In the genomic region with DNA sequence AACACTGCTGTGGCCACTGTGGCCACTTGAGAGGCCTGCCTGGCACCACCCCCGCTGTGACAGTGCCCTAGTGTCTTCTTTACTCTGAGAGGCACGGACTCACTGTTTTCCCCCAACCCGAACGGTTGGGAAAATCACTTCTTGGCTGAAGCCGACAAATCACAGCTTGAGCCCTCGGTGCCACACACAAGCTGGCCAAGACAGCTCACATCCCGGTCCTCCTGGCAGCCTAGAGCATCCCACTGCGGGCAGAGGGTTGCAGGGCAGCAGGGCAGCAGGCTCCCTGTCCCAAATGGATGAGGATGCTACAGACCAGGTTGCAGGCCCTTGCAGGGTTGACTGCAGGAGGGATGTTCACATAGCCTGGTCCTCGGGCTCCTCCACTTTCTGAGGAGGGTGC, we compare ENCODE assay signal across 18 mouse cellular contexts. TPM values are rescaled to one million over a fixed set of nuclear protein-coding genes. Genes with fewer than 3 reads are reported as not detected.
DNase-seq lines count a peak whose midpoint lies in the region; TF ChIP-seq lines count a peak whose summit lies in the region.
"Had no signal": no experiment of that assay in that cellular context is flagged by ENCODE, and none has a peak within 500 bp of the region (broad histone marks: within the 10 kb centered on the region; RNA-seq: fewer than 3 reads in every experiment).

No protein-coding gene starts in this region.

- DNase-seq in left cerebral cortex, postnatal 4 days: peak; percentile 58
- no peak for DNase-seq in left cerebral cortex, adult 2 months (ENCODE audit: extremely low spot score in 1 of 2, low spot score in 2 of 2)
- peak; percentile 85 to 91 for DNase-seq in cerebellum, adult 18-20 months
- DNase-seq in cerebellum, adult 9-11 months: peak; percentile 92
- DNase-seq in cerebellum, postnatal 36 days: peak; percentile 84 to 86
- DNase-seq in gastrocnemius, adult 2 months: no peak
- no peak for DNase-seq in kidney, adult 8-10 months
- no peak for DNase-seq in spleen, postnatal 14 days (ENCODE audit: low spot score in 2 of 2)
- DNase-seq: adrenal gland, adult 2 months; adrenal gland, postnatal 25 days; gastrocnemius, postnatal 14 days; heart, adult 2 months; heart, postnatal 14 days had no signal

- no peak overlapping the region for H3K27ac ChIP-seq in left cerebral cortex, adult 2 months
- H3K27ac ChIP-seq in gastrocnemius, adult 2 months: no peak overlapping the region
- H3K27ac ChIP-seq: embryonic facial prominence, embryonic 12.5 days; heart, adult 2 months; heart, embryonic 15.5 days; hindbrain, embryonic 14.5 days had no signal

- H3K4me3 ChIP-seq in left cerebral cortex, adult 2 months: no peak overlapping the region
- no peak overlapping the region for H3K4me3 ChIP-seq in gastrocnemius, adult 2 months
- H3K4me3 ChIP-seq: embryonic facial prominence, embryonic 12.5 days; heart, adult 2 months; heart, embryonic 15.5 days had no signal

- TF ChIP-seq CTCF in left cerebral cortex, adult 2 months (IDR thresholded peaks at IDR 0.05): no peak
- no peak for TF ChIP-seq CTCF in gastrocnemius, adult 2 months (IDR thresholded peaks at IDR 0.05)

- intact Hi-C loops in left cerebral cortex, postnatal 4 days (cut with DNase I): no loop called here
- intact Hi-C loops in left cerebral cortex, adult 2 months (cut with DNase I): no loop called here
- intact Hi-C loops in gastrocnemius, adult 2 months (cut with DNase I): no loop called here

RNA-seq across cellular contexts. Expression of a gene that starts 20.1 kb away (rescaled TPM):
- total RNA-seq in left cerebral cortex, postnatal 4 days (2021): 100 to 1,000 TPM; 116 to 119 TPM
- total RNA-seq in left cerebral cortex, adult 2 months (2021): 100 to 1,000 TPM; 285 to 297 TPM
- total RNA-seq in gastrocnemius, adult 2 months (2021): not detected
- total RNA-seq: common myeloid progenitor, adult 5-6 weeks; heart, postnatal 14 days; hematopoietic stem cell, adult 5-6 weeks had no signal

Comparison
In these comparisons a context has a peak if more than half of its experiments do, and no peak if none do; other contexts are left out.
1. DNase-seq: peak in left cerebral cortex, postnatal 4 days (single experiment), cerebellum, adult 18-20 months (2 of 2), cerebellum, adult 9-11 months (single experiment) and cerebellum, postnatal 36 days (2 of 2); none in left cerebral cortex, adult 2 months (0 of 2), gastrocnemius, adult 2 months (single experiment), kidney, adult 8-10 months (0 of 2) and spleen, postnatal 14 days (0 of 2).
2. RNA of a gene that starts 20.1 kb away (total RNA-seq): 285 to 297 TPM in left cerebral cortex, adult 2 months and 116 to 119 TPM in left cerebral cortex, postnatal 4 days; not detected in gastrocnemius, adult 2 months; every median in the first group is over 100 times any median in the second.